Mouse (Mus musculus) WW6 (cell line): ENCODE data around the gene Surf6.

ENCODE experiments used
- DNase-seq: peaks from one replicate; pipeline ENCODE4 v3.0.0-alpha.2; 2013; ENCODE audit warnings: low read depth, low spot score

Gene Surf6

DNA sequence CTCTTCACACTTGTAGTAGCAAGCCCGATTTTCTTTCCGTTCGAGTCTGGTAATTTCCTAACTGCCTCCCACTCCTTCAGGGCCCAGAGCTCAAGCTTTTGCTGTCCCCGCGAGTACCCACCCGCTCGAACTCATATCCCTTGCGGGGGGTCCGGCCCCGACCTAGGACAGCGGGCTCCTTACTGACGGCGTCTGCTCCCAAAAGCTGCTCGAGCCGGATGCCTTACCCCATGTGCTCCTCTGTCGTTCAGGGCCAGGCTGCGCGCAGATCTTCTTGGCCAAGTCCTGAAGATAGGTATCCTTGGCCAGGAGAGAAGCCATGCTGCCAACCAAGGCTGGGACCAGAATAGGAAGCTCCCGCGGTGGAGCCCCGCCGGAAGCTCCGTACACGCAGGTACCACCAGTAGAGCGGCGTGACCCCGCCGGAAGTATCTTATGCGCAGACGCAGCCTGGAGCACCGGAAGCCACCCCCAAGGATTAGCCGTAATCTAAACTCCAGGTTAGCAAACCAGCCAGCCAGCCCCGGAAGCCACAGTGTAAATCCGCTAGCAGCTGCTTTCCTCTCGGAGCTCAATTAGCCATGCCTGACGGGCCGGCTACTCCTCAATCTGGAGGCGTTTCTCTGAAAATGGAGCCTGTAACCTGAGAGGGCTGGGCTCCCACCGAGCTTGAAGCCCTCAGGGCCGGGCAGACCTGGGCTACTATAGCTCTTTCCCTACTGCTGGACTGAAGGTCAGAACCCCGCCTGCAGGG, at the start of gene Surf6:
Gene Surf6 (minus strand): TSS at position 413 of the 754 bp plus-strand sequence.
- peak; percentile 92 for DNase-seq

DNA sequence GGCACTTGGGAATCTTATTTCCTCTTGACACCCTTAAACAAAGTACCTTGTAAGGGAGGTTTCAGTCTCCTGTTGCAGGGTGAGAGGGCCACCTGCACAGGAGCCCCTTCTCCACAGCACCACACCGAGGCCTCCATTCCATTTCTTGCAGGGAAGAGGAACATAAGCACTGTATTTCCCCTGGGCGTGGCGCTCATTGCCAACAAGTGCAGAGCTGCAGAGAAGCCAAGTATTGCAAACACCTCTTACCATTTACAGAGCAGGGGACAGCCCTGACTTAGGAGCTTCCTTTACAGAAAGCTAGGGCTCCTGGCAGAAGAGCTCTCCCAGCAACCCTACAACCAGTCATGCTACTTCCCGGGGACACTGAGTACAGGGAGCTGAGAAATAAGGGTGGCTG, 49.5 kb upstream of the Surf6 start:
- DNase-seq = no peak

GRCm38 (mm10) chr2:26951346-26951905, 48.7 kb upstream of the Surf6 start:
- no peak for DNase-seq

GRCm38 (mm10) chr2:26950411-26950810, 47.7 kb upstream of the Surf6 start:
- DNase-seq = no peak

DNA sequence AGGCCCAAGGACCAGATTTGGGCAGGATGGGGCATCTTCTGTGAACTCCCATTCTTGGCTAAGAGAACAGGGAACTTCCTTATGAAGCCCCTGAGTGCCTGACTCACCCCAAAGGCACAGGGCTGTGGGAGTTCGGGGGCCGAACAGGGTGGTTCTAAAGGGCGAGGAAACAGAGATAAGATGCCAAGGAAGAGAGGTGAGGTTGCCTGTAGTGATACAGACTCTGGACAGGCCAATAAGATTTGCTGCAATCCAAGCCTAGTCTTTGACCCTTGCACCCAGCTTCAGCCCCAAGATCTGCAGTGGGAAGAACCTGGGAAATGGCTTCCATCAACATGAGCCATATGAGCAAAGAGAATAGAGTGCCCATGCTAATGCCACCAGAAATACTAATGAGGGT, 40.6 kb upstream of the Surf6 start:
- DNase-seq = no peak

DNA sequence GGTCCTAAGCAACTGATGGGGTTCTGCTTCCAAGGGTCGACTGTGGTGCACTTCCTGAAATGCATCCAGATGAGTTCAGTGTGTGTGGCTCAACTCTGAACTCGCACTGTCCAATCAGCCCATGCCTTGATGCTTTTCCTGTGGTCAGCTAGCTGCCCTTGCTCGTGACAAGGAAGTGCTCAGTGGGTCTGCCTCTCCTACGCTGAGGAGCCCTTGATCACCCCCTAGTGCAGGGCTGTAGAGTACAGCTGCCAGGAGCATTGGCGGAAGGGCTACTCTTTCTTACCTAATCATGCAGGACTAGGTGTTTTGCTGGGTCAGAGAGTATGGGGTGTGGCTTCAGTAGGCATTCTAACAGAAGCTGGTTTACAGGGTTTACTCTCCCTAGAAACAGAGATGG, 38.9 kb upstream of the Surf6 start:
- no peak for DNase-seq

DNA sequence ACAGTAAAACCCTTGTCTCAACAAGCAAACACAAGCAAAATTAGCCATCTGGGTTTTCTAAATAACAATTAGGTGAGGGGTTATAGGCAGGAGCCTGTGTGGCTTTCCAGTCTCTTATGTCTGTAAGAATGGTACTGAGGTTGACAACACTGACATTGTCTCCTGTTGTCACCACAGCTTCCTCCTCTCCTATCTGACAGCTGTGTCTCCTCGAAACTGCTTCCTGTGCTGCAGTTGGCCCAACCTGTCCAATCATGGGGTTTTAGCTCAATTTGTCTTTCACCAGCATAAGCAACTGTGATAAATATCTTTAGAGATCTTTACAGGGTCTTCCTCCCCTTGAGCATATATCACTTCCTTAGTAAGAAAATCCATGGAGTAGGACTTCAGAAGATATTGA, 33.7 kb upstream of the Surf6 start:
- no peak for DNase-seq

- no peak for DNase-seq
Observed at GRCm38 (mm10) chr2:26935286-26935685, 32.6 kb upstream of the Surf6 start.

DNA sequence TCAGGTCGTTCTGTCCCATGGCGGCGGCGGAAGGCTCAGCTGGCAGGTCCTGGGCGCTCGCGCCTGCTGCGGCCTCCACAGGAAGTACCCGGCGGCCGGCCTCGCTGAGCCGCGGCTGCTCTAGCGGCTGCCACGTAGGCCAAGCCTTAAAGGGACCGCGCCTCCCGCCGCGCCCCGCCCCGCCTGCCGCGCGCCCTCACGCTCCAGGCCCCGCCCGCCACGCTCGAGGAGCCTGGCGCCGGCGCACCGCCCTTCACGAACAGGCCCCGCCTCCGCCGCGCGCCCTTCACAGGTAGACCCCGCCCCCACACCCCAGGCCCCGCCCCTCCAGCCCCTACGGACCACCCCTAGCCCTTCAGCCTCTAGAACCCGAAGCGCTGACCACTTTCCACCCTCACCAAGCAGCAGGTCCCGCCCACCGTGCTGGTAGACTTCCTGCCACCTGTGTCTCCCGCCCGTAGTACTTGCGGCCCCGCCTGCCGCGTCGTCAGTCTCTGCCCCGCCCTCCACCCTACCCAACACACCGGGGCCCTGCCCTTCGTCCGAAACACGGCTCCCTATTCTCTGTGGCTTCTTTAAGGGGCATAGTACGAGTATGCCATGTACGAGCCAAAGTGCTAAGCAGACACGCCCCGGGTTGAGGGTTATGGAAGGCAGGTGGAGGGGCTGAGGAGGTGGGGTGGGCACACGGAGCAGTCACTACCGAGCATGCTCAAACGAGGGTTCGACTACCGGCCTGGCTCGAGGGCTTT, 30.8 kb upstream of the Surf6 start, which contains the start of the genes Surf4 and Stkld1:
Gene Surf4 (minus strand): TSS at position 625 of the 752 bp plus-strand sequence.
Gene Stkld1 (plus strand): TSS at position 744 of the 752 bp plus-strand sequence.
- peak; percentile 86 for DNase-seq

DNA sequence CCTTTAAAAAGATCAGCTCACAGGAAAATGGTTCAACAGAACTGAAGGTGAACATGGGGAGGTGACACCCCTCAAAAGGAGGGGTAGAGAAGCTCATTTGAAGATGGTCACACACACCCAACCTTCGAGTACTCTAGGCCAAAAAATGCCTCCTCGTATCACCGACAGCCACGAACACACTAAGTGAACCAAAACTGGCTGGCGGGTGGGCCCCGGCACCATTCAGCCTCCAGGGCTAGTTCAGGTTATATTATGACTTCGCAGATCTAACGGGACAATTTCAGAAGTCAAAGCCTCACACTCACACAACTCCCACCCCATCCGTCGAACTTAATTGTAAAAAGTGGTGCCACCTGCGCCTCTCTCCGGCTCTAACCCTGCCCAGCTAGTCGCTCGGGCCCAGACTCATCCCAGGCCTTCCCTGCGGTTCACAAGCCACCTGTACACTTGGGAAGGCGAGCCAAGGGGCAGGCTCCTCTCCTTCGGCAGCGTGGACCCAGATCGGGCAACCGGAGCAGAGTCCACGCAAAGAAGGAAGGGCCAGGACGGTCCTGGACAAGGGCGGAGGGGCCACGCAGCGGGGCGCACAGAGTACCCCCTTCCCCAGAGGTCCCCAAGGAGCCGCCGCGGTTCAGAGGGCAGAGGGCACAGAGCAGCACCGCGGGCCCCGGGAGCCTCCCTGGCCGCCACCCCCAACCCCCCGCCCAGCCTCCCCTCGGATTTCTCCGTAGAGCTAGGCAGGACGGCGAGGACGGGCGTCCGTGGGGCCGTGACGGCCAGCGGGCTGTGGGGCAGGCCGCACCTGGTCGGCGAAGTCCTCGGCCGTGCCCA, 30.0 kb upstream of the Surf6 start:
- DNase-seq = no peak

DNA sequence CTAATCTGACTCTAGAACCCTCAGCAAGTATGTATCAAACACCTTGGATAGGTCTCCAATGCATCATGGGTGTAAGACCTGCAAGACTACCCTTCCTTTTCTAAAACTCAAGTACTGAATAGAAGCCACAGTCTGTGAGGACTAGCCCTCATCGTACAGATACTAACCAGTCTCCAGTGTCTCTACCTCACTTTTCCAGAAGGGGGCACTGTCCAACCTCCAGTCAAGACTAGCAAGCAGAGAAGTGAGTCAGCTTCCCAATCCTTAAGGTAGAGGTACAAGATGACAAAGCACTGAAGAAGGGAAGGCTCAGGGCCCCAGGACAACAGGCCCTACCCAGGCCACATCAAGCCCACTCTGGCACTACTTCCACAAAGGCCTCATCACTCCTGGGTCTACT, 27.7 kb upstream of the Surf6 start:
- DNase-seq = no peak

- no peak for DNase-seq
Observed at GRCm38 (mm10) chr2:26927745-26928476, 25.2 kb upstream of the Surf6 start.

DNA sequence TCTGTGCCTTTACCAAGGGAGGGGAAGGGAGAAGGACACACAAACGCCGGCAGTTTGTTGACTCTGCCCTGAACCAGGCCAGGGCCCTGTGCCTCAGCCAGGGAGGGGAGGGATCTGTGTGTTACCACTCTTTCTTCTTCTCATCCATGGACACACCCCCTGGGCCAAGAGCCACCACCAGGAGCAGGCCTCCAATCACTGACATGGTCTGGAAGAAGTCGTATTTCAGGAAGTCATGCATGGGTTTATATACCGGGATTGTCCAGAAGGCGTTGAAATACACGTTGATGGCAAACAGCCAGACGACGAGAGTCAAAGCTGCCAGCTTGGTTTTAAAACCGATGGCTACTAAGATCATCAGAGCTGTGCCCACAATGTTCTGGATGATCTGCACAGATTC, 19.1 kb upstream of the Surf6 start:
- DNase-seq = no peak

DNA sequence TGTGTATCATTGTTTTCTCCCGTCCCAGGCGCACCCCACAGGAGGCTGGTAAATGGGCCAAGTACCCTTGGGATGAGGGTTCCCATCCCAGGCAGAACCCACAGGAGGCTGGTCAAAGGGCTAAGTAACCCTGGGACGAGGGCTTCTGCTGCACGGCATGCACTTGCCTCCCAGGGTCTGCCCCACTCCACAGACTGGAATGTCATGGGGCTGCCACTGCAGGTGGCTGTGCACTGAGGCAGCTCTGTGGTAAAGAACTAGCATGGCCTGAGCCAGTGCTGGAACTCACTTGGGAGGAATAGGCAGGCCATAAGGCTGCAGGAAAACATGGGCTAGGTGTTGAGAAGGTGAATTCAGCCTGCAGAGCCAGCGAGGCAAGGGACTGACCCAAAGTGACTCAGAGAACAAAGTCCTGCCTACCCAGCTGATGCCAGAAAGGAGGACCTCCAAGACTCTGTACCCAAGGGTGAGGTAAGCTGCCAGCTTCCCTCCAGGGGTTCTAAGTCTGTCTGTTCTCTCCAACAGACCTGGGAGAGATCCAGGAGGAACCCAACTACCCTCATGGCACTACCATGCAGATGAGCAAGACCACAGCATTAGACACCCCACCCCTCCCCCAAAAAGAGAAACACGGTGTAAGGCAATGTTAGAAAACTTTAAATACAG, 17.6 kb upstream of the Surf6 start:
- DNase-seq = no peak

DNA sequence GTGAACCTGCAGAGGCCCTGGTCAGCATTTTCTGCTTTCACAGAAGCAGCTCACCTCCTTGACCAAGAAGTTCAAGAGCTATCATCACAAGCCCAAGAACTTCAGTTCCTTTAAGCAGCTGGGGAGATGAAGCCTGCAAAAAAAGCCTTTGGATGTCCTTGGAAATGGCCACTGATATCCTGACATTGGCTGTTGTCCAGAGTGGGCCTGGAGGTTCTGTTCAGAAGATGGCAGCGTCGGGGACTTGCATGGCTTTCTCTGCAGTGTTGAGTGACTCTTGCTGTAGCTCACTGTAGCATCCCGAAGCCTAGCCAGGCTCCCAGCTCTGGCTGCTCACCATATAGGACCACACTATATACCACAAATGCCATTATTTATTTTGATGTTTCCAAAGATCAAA, 17.0 kb upstream of the Surf6 start:
- no peak for DNase-seq

GRCm38 (mm10) chr2:26916738-26917137, 14.1 kb upstream of the Surf6 start:
- DNase-seq = no peak

DNA sequence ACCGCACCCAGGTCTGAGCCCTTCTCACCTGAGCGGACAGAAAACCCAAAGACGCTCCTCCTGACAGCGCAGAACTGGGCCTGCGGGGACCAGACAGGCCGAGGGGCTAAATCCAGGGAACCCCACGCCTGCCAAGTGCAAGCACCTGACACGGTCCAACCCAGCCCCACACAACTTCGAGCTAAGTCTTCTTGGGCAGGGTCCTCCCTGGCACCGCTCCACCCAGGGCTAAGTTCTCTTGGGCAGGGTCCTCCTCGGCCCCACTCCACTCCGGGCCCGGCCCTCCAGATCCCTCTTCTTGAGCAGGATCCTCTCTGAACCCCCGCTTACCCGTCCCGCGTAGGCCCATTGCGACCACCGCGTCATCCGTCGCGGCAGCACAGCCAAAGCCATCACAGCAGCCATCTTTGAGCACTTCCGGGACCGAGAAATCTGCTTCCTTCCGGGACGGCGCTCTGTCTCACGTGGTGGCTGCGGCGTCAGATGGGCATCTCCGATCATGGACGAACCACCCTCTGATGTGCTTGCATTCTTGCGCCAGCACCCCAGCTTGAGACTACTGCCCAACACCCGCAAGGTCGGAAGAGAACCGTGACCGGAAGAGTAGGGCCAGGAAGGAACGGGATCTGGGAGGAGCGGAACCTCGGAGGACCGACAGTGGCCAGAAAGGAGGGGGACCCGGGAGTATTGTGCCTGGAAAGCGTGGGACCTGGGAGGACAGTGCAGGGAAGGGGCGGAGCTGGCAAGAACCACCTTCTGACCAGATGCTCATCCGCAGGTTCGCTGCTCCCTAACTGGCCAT, 13.4 kb upstream of the Surf6 start, which contains the start of the genes Surf2 and Surf1:
Gene Surf2 (plus strand): TSS at position 441 of the 802 bp plus-strand sequence.
Gene Surf1 (minus strand): TSS at position 604 of the 802 bp plus-strand sequence.
- no peak for DNase-seq

GRCm38 (mm10) chr2:26914148-26914941, 11.7 kb upstream of the Surf6 start:
- DNase-seq = no peak
